Mouse (Mus musculus): ENCODE measurements around the gene Apol7e. TPM values are rescaled to one million over a fixed set of nuclear protein-coding genes. Genes with fewer than 3 reads are reported as not detected.
"Not testable (repeated sequence)": the region's sequence is repeated elsewhere in the genome, so short reads cannot be mapped to it uniquely, and the experiment has no call there.

Gene Apol7e
- total RNA-seq (2014; rRNA removed) (not detected in 2 replicates), polyA plus RNA-seq (2015; fragmentation: Nextera tagmentation; extraction: Ambion mirVana) (0.08 TPM in 1 of 2 replicates, not detected in the other)

DNA sequence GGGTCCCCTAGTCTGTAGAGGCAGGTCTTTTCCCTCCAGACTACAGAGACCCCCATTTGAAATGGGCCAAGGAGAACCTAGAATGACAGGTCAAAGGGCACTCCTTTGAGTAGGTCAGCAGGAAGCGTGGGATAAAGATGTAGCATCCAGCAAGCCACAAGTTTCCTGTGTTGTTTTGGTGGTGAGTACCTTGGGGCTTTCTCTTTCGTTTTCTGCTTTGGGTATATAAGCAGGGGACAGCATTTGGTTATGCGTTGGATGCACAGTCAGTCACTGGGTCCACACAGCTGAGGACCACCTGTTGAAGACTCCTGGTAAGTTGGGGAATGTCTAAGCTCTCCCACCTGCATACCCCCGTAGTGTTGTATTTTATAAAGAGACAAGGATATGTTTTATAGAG lies at the start of gene Apol7e:
Apol7e (plus strand) TSS at position 202 of the 400 bp plus-strand sequence.
- H3K27ac ChIP-seq (ENCODE audit: low read depth, low read length); ATAC-seq; H3K9me3 ChIP-seq (ENCODE audit: low read length); H3K27me3 ChIP-seq (ENCODE audit: insufficient read depth, low read length); H3K9ac ChIP-seq; H3K4me3 ChIP-seq (ENCODE audit: low read depth, low read length); H3K4me1 ChIP-seq (ENCODE audit: insufficient read depth); H3K36me3 ChIP-seq (ENCODE audit: insufficient read depth); H3K4me2 ChIP-seq (ENCODE audit: low read depth); DNase-seq: not testable (repeated sequence)
- WGBS = 91% methylated on average over 4 of the region's 4 CpGs

GRCm38 (mm10) chr15:77651143-77651542 lies 47.5 kb upstream of the Apol7e start:
- not testable (repeated sequence) for ATAC-seq; H3K4me1 ChIP-seq (ENCODE audit: insufficient read depth); H3K36me3 ChIP-seq (ENCODE audit: insufficient read depth)

DNA sequence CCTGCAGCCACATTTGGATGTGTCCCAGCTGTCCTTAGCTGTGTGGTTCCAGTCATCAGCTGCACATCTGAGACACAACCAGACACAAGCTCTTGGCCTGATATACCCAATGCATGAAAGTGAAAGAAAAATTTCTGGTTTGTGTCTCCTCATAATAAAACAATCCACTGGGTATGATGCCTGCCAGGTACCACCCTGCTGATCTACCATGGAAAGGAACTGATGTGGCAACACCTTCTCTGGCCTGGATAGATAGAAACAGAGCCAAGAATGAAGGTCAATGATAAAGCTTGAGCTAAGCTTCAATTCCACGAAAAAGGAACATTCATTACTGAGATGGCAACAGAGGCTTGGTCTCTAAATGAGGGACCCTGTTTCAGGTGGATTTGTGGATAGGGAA lies 38.9 kb upstream of the Apol7e start:
- not testable (repeated sequence) for H3K4me3 ChIP-seq (ENCODE audit: low read depth, low read length); DNase-seq; H3K36me3 ChIP-seq (ENCODE audit: insufficient read depth); H3K4me2 ChIP-seq (ENCODE audit: low read depth); H3K9me3 ChIP-seq (ENCODE audit: low read length); ATAC-seq; H3K4me1 ChIP-seq (ENCODE audit: insufficient read depth); H3K27me3 ChIP-seq (ENCODE audit: insufficient read depth, low read length); H3K27ac ChIP-seq (ENCODE audit: low read depth, low read length); H3K9ac ChIP-seq
- 79% methylated on average over 1 of the region's 1 CpGs for WGBS

More at GRCm38 (mm10) chr15:77651143-77651542, 47.5 kb upstream of the Apol7e start:
- not testable (repeated sequence) for H3K9me3 ChIP-seq (ENCODE audit: low read length); H3K4me2 ChIP-seq (ENCODE audit: low read depth); H3K27ac ChIP-seq (ENCODE audit: low read depth, low read length); H3K4me3 ChIP-seq (ENCODE audit: low read depth, low read length); DNase-seq; H3K27me3 ChIP-seq (ENCODE audit: insufficient read depth, low read length); H3K9ac ChIP-seq

- not testable (repeated sequence) for H3K4me3 ChIP-seq (ENCODE audit: low read depth, low read length); H3K27me3 ChIP-seq (ENCODE audit: insufficient read depth, low read length)
Measured at GRCm38 (mm10) chr15:77661841-77662240, 36.8 kb upstream of the Apol7e start.

DNA sequence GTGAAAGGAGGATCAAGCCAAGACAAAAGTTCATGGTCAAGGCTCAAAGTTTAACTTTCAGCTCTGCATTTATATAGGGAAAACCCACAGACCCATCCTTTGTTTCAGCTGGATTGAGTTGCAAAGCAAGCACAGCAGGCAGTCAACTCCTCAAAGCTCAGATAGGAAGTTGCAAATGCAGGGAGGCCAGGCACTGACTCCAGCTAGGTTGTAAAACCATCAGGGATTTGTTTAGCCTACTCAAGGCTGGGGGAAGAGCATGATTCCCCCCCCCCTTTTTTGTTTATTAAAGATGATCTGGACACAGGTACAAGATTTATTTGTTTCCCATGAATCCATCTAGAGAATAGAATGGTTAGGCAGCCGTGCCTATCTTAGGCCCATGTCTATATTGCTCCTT lies 24.6 kb upstream of the Apol7e start:
- H3K27ac ChIP-seq (ENCODE audit: low read depth, low read length); H3K4me1 ChIP-seq (ENCODE audit: insufficient read depth); H3K27me3 ChIP-seq (ENCODE audit: insufficient read depth, low read length); H3K9ac ChIP-seq; H3K36me3 ChIP-seq (ENCODE audit: insufficient read depth); ATAC-seq; H3K4me2 ChIP-seq (ENCODE audit: low read depth); H3K4me3 ChIP-seq (ENCODE audit: low read depth, low read length); DNase-seq; H3K9me3 ChIP-seq (ENCODE audit: low read length): not testable (repeated sequence)
- 79% methylated on average over 1 of the region's 1 CpGs for WGBS

More at GRCm38 (mm10) chr15:77661841-77662240, 36.8 kb upstream of the Apol7e start:
- H3K9ac ChIP-seq; H3K4me1 ChIP-seq (ENCODE audit: insufficient read depth); DNase-seq; H3K9me3 ChIP-seq (ENCODE audit: low read length); ATAC-seq; H3K36me3 ChIP-seq (ENCODE audit: insufficient read depth); H3K4me2 ChIP-seq (ENCODE audit: low read depth); H3K27ac ChIP-seq (ENCODE audit: low read depth, low read length): not testable (repeated sequence)
- WGBS = 85% methylated on average over 2 of the region's 2 CpGs

GRCm38 (mm10) chr15:77683944-77684343 lies 14.7 kb upstream of the Apol7e start:
- H3K27me3 ChIP-seq (ENCODE audit: insufficient read depth, low read length); H3K9ac ChIP-seq; H3K36me3 ChIP-seq (ENCODE audit: insufficient read depth); ATAC-seq; H3K4me1 ChIP-seq (ENCODE audit: insufficient read depth); H3K4me3 ChIP-seq (ENCODE audit: low read depth, low read length); H3K9me3 ChIP-seq (ENCODE audit: low read length); H3K27ac ChIP-seq (ENCODE audit: low read depth, low read length); H3K4me2 ChIP-seq (ENCODE audit: low read depth): not testable (repeated sequence)
- 5% methylated on average over 8 of the region's 11 CpGs for WGBS
- peak; percentile 62 for TF ChIP-seq CTCF (IDR thresholded peaks at IDR 0.05; ENCODE audit: low read depth)
- DNase-seq = peak; percentile 30

DNA sequence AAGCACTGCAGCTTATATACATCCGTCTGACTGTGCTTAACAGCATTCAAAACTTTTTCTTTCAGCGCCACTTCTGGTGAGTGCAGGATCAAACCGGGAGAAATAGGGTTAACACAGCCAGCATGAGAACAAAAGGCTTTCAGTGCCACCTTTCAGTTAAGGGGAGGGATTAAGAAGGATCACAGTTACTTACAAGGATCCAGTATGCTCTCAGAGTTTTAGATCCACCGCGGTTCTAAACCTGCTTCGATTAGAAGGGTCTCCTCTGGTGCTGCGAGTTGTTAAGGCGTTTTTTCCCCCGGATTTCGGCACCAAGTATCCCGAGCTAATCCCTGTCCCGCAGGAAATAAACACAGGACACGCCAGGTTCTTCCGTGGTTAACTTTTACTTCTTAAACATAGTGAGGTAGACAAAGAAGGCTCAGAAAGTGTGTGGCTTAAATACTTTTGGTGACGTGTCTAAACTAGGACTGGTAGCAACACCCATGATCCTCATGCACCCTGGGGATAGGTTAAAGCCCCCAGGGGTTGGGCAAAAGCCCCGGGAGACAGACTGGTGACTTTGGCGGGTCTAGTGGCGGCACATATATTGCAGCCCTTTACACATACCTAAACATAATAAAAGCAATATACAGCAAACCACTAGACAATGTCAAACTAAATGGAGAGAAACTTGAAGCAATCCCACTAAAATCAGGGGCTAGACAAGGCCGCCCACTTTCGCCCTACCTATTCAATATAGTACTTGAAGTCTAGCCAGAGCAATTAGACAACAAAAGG lies 6.9 kb upstream of the Apol7e start:
- not testable (repeated sequence) for H3K36me3 ChIP-seq (ENCODE audit: insufficient read depth); H3K27ac ChIP-seq (ENCODE audit: low read depth, low read length); DNase-seq; H3K9ac ChIP-seq; ATAC-seq; H3K4me3 ChIP-seq (ENCODE audit: low read depth, low read length); H3K4me1 ChIP-seq (ENCODE audit: insufficient read depth); H3K27me3 ChIP-seq (ENCODE audit: insufficient read depth, low read length); H3K9me3 ChIP-seq (ENCODE audit: low read length)
- peak overlapping the region; percentile 34 for H3K4me2 ChIP-seq (ENCODE audit: low read depth)
- WGBS = 6% methylated on average over 19 of the region's 20 CpGs

All from forebrain, postnatal 0 days (tissue).